ENCODE assay signal across 10 mouse cellular contexts in genomic region chr3:96953489-96954233, GRCm38 (mm10). TPM values are rescaled to one million over a fixed set of nuclear protein-coding genes. Genes with fewer than 3 reads are reported as not detected.
DNase-seq lines count a peak whose midpoint lies in the region; ATAC-seq and TF ChIP-seq lines count a peak whose summit lies in the region.
"Had no signal": no experiment of that assay in that cellular context is flagged by ENCODE, and none has a peak within 500 bp of the region (broad histone marks: within the 10 kb centered on the region; RNA-seq: fewer than 3 reads in every experiment).

No protein-coding gene starts in this region.

- TF ChIP-seq POLR2A in brain, embryonic 14.5 days (IDR thresholded peaks at IDR 0.05; ENCODE audit: borderline replicate concordance, extremely low read depth, insufficient read depth, insufficient read length, poor library complexity, severe bottlenecking): no peak

- 0 out of 2 replicates have a peak, but pooled peaks cover 3% of the 10 kb centered on the region for H3K4me1 ChIP-seq in embryonic facial prominence, embryonic 13.5 days
- H3K4me1 ChIP-seq in lung, embryonic 14.5 days (ENCODE audit: insufficient read depth): peaks cover 5% of the 10 kb centered on the region; the same call in 1 of the 2 replicates
- H3K4me1 ChIP-seq in forebrain, embryonic 15.5 days: no peaks in the 10 kb centered on the region
- H3K4me1 ChIP-seq: forebrain, embryonic 13.5 days; midbrain, embryonic 12.5 days had no signal

- H3K27ac ChIP-seq in embryonic facial prominence, embryonic 13.5 days: no peak overlapping the region
- 0 out of 2 replicates have a peak overlapping the region, but pooled peaks have one; percentile 6 for H3K27ac ChIP-seq in lung, embryonic 14.5 days (ENCODE audit: low read depth)
- no peak overlapping the region for H3K27ac ChIP-seq in forebrain, embryonic 15.5 days (replicated peaks)
- H3K27ac ChIP-seq: forebrain, embryonic 13.5 days; layer of hippocampus, adult 2 months; midbrain, embryonic 12.5 days had no signal

- intact Hi-C loops in left cerebral cortex, postnatal 4 days (cut with DNase I): no loop called here

- ATAC-seq in embryonic facial prominence, embryonic 13.5 days (ENCODE audit: insufficient number of reproducible peaks, insufficient read depth, low FRiP score, low TSS enrichment, low read depth): no peak
- ATAC-seq in lung, embryonic 14.5 days (ENCODE audit: insufficient read depth): peak; percentile 74
- no peak for ATAC-seq in forebrain, embryonic 15.5 days (replicated peaks)
- ATAC-seq: forebrain, embryonic 13.5 days had no signal

- no peaks in the 10 kb centered on the region for H3K9me3 ChIP-seq in embryonic facial prominence, embryonic 13.5 days
- no peaks in the 10 kb centered on the region for H3K9me3 ChIP-seq in lung, embryonic 14.5 days (ENCODE audit: low read depth, low read length)
- H3K9me3 ChIP-seq in forebrain, embryonic 15.5 days: no peaks in the 10 kb centered on the region
- H3K9me3 ChIP-seq: forebrain, embryonic 13.5 days; midbrain, embryonic 12.5 days had no signal

- no peak for TF ChIP-seq CTCF in brain, embryonic 14.5 days (IDR thresholded peaks at IDR 0.05; ENCODE audit: borderline replicate concordance, extremely low read depth, insufficient read depth, insufficient read length)
- TF ChIP-seq CTCF in lung, embryonic 14.5 days (IDR thresholded peaks at IDR 0.05; ENCODE audit: low read depth): no peak

- peak overlapping the region; percentile 26 for H3K4me2 ChIP-seq in embryonic facial prominence, embryonic 13.5 days
- peak overlapping the region; percentile 37 for H3K4me2 ChIP-seq in lung, embryonic 14.5 days
- no peak overlapping the region for H3K4me2 ChIP-seq in forebrain, embryonic 15.5 days (replicated peaks)
- H3K4me2 ChIP-seq: forebrain, embryonic 13.5 days; midbrain, embryonic 12.5 days had no signal

- no peak overlapping the region for H3K4me3 ChIP-seq in embryonic facial prominence, embryonic 13.5 days
- H3K4me3 ChIP-seq in lung, embryonic 14.5 days (ENCODE audit: low read depth, low read length): no peak overlapping the region
- no peak overlapping the region for H3K4me3 ChIP-seq in forebrain, embryonic 15.5 days
- H3K4me3 ChIP-seq: forebrain, embryonic 13.5 days; layer of hippocampus, adult 2 months; midbrain, embryonic 12.5 days had no signal

- no peak overlapping the region for H3K9ac ChIP-seq in embryonic facial prominence, embryonic 13.5 days
- H3K9ac ChIP-seq in lung, embryonic 14.5 days: no peak overlapping the region
- H3K9ac ChIP-seq in forebrain, embryonic 15.5 days (replicated peaks): no peak overlapping the region
- H3K9ac ChIP-seq: forebrain, embryonic 13.5 days; midbrain, embryonic 12.5 days had no signal

- H3K27me3 ChIP-seq in embryonic facial prominence, embryonic 13.5 days: no peaks in the 10 kb centered on the region
- H3K27me3 ChIP-seq in lung, embryonic 14.5 days (ENCODE audit: insufficient read depth, low read length): no peaks in the 10 kb centered on the region
- no peaks in the 10 kb centered on the region for H3K27me3 ChIP-seq in forebrain, embryonic 15.5 days
- H3K27me3 ChIP-seq: forebrain, embryonic 13.5 days; midbrain, embryonic 12.5 days had no signal

- H3K36me3 ChIP-seq in embryonic facial prominence, embryonic 13.5 days: no peaks in the 10 kb centered on the region
- H3K36me3 ChIP-seq in lung, embryonic 14.5 days (ENCODE audit: insufficient read depth): no peaks in the 10 kb centered on the region
- H3K36me3 ChIP-seq in forebrain, embryonic 15.5 days: no peaks in the 10 kb centered on the region
- H3K36me3 ChIP-seq: midbrain, embryonic 12.5 days had no signal

- peak; percentile 5 for DNase-seq in brain, embryonic 14.5 days (ENCODE audit: low read depth)
- peak; percentile 58 for DNase-seq in heart, postnatal 4 days
- DNase-seq in lung, embryonic 14.5 days: peak; percentile 41
- no peak for DNase-seq in left cerebral cortex, postnatal 4 days
- no peak for DNase-seq in spleen, postnatal 14 days (ENCODE audit: low spot score in 2 of 2)

- 50% methylated on average over 14 of the region's 14 CpGs for WGBS in embryonic facial prominence, embryonic 13.5 days
- 28% methylated on average over 14 of the region's 14 CpGs for WGBS in lung, embryonic 14.5 days
- WGBS in forebrain, embryonic 15.5 days: 54% methylated on average over 14 of the region's 14 CpGs

RNA-seq across cellular contexts. Expression of gene Gja8, which starts 27.8 kb away (rescaled TPM):
- not detected in 2 replicates for polyA plus RNA-seq in brain, embryonic 14.5 days (2012; rRNA removed)
- polyA plus RNA-seq in embryonic facial prominence, embryonic 13.5 days (2015; fragmentation: Nextera tagmentation; extraction: Ambion mirVana): not detected in 2 replicates
- total RNA-seq in heart, postnatal 4 days (2021): not detected
- polyA plus RNA-seq in lung, embryonic 14.5 days (2014; fragmentation: Nextera tagmentation; extraction: Ambion mirVana): not detected in 2 replicates
- not detected for total RNA-seq in left cerebral cortex, postnatal 4 days (2021)
- polyA plus RNA-seq in forebrain, embryonic 15.5 days (2015; fragmentation: Nextera tagmentation; extraction: Ambion mirVana): 0.03 TPM in 2 replicates
- total RNA-seq: layer of hippocampus, adult 2 months had no signal
- polyA plus RNA-seq: forebrain, embryonic 13.5 days; midbrain, embryonic 12.5 days had no signal

RNA-seq across cellular contexts. Expression of gene Gpr89, which starts 48.5 kb away (rescaled TPM):
- 14.5 and 15.6 TPM in 2 replicates for polyA plus RNA-seq in brain, embryonic 14.5 days (2012; rRNA removed)
- polyA plus RNA-seq in embryonic facial prominence, embryonic 13.5 days (2015; fragmentation: Nextera tagmentation; extraction: Ambion mirVana): 39.5 and 47.9 TPM in 2 replicates
- 10 to 100 TPM; 17.8 to 22.7 TPM for total RNA-seq in heart, postnatal 4 days (2021)
- 35.4 and 43.6 TPM in 2 replicates for polyA plus RNA-seq in lung, embryonic 14.5 days (2014; fragmentation: Nextera tagmentation; extraction: Ambion mirVana)
- total RNA-seq in left cerebral cortex, postnatal 4 days (2021): 10 to 100 TPM; 36.0 to 42.8 TPM
- polyA plus RNA-seq in forebrain, embryonic 15.5 days (2015; fragmentation: Nextera tagmentation; extraction: Ambion mirVana): 36.3 and 37.7 TPM in 2 replicates

RNA-seq across cellular contexts. Expression of gene Gja5, which starts 49.2 kb away (rescaled TPM):
- 1.7 and 2.9 TPM in 2 replicates for polyA plus RNA-seq in brain, embryonic 14.5 days (2012; rRNA removed)
- polyA plus RNA-seq in embryonic facial prominence, embryonic 13.5 days (2015; fragmentation: Nextera tagmentation; extraction: Ambion mirVana): 9.7 and 10.6 TPM in 2 replicates
- 10 to 100 TPM; 55.6 to 60.6 TPM for total RNA-seq in heart, postnatal 4 days (2021)
- polyA plus RNA-seq in lung, embryonic 14.5 days (2014; fragmentation: Nextera tagmentation; extraction: Ambion mirVana): 6.3 and 6.4 TPM in 2 replicates
- total RNA-seq in left cerebral cortex, postnatal 4 days (2021): 1 to 10 TPM; 1.4 to 1.7 TPM
- polyA plus RNA-seq in forebrain, embryonic 15.5 days (2015; fragmentation: Nextera tagmentation; extraction: Ambion mirVana): 2.4 and 3.2 TPM in 2 replicates

Comparison
In these comparisons a context has a peak if more than half of its experiments do, and no peak if none do; other contexts are left out.
1. DNase-seq: peak in brain, embryonic 14.5 days (single experiment), heart, postnatal 4 days (single experiment) and lung, embryonic 14.5 days (single experiment); none in left cerebral cortex, postnatal 4 days (single experiment) and spleen, postnatal 14 days (0 of 2).